Mouse (Mus musculus): Measurements from ENCODE around the gene Slc35b2. TPM values are rescaled to one million over a fixed set of nuclear protein-coding genes. Genes with fewer than 3 reads are reported as not detected.

Slc35b2 gene
- total RNA-seq, 2 experiments from 2014 or later, result 34.5 to 36.8 TPM

DNA sequence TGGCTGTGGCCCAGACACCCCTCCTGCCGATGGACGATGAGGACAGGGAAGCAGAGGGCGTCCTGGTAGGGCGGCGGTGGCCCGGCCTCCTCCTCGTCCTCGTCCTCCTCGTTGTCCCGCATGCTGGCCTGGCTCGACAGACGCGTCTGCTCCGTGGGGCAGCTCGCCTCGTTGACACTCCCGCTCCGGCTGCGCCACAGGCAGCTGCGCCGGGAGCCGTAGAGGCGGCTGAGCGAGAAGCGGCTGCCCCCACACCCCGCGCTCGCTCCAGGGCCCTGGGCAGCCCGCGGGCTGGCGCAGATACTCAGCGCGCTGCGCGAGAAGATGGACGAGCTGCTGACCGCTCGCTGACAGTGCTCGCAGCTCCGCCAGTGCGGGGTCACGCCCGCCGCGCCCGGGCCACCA lies 18.8 kb upstream of the Slc35b2 start:
- intact Hi-C loops (cut with DNase I), result no loop called here
- no peak for DNase-seq

DNA sequence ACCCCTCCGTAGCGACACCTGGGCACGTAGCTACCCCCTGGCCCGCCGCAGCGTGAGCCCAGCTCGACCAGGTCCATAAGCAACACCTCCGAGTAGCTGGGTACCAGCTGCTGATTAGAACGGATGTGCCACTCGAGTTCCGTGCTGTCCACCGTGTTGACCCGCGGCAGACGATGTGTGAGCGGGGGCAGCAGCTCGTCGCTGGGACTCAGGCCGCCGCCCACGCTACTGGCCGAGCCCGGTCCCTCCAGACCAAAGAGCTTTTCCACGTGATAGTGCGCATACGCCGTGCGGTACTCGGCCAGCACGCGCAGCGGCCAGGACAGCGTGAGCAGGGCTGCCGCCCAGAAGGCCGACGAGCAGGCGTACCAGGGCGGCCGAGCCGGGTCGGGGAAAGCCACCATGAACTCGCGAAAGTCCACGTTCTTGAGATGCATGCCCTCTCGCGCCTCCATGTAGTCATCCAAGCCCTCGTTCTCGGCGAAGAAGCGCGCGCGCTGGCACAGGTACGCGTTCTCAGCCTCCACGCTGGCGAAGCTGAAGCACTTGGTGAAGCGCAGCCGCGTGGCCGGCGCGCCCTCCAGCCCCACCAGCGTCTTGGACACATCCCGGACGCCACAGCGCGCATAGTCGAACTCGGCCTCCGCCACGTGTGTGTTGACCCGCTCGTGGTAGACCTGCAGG lies 18.3 kb upstream of the Slc35b2 start:
- intact Hi-C loops (cut with DNase I), result no loop called here
- no peak for DNase-seq

DNA sequence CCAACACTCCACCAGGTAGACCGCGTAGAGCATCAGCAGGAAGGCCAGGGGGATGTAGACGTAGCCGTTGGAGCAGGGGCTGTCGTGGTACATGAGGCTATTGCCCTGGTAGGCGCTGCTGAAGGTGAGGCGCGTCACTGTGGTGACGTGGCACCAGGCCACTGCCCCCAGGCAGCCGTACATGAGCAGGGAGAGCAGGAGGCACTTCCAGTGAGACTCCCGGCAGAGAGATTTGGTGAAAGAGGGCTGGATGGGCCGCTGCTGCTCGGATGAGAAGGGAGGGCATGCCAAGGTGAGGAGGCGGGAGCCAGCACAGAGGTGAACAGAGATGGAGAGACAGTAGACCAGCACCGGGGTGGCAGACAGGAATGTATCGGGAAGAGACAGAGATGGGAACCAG lies 16.7 kb upstream of the Slc35b2 start:
- no peak for DNase-seq
- intact Hi-C loops (cut with DNase I), result no loop called here

DNA sequence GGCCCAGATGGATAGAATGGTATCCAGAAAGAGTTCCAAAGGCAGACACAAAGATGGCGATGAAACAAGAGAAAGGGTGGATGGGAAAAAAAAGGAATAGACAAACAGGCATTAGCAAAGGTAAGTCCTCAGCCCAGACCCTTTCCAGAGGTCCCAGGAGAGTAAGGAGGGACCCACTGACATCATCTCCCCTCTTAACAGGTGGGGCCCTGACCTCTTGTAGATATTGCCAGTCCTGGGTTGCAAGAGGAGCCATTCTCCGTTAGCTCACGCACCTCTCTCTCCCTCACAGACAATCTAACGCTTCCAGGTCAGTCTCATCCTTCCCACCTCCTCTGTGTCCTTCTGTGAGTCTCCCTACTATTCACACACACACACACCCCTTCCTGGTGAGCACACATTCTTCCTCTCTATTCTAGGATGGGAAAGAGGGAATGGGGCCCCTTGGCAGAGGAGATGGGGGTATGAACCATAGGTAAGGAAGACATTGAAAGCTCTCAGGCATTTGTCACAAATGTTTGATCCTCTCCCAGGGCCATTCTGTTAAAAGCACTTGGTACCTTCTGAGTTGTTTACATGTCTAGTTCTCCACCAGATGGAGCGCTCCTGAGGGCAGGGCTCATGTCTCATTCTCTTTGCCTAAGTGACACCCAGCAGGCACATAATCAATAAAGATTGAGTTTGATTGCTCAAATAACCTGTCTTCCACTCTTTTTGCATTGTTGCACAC lies 16.0 kb upstream of the Slc35b2 start:
- intact Hi-C loops (cut with DNase I), result no loop called here
- no peak for DNase-seq

DNA sequence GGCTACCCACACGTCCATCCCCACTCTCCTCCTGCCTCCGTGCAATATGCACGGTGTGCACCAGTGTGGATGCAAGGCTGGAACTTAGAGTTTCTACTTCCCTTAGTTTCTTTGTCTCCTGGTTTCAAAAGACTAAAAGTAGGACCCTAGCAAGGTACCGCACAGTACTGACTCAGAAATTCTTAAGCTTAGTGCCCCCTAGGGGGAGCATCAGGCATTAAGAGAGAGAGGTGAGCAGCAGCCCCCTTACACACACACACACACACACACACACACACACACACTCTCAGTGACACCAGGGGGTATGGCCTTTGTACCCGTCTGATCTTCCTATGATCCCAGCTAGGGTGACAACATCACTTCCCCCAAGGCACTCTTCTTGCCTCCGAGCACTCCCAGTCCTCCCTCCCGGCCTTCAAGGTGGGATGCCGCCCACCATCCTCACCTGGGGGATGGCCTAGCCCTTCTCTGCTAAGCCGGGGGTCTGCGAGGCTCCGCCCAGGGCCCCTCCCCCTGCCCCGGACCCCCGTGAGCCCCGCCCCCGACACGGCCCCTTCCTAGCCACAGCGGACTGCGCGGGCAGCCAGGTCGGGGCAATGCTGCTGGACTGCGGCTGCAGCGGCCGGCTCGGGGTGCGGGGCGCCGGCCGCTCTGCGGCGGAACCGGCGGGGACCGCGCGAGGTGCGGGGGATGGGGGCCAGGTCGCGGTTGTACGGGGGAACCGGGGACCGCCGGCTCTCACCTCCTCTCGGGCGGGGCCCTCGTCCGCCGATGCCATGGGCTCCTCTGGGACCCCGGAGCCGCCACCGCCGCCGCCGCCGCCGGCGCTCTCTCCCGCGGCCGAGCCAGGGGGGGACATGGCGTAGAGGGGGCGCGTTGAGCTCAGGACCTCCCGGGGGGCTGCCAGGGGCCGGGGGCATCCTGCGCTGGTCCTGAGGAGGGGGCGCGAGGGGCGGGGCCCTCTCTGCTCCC lies 14.8 kb upstream of the Slc35b2 start:
- DNase-seq, result no peak
- intact Hi-C loops (cut with DNase I), result no loop called here

DNA sequence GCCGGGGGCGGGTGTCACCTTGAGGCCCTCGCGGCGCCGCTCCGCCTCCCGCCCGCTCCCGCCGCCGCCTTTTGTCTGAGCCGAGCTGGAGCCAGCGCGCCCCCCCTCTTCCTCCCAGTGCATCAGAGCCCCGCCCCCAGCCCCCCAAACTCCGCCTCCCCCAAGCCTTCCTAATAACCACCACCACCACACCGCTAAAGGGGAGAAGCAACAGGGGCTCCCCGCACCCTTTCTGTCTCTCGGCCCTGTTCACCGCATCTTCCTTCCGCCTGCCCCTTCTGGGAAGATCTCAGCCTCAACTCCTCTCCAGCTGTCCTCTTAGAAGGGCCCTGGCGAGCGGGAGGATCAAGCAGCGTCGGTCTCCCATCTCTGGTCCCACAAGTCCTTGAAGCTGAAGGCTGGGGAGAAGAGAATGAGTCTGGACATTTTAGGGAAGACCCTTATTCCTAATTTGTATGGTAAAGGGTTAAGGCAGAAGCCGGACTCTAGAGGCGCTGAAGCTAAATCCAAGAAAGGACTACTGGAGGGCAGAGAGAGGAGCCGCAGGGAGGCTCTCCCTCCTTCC lies 14.0 kb upstream of the Slc35b2 start, which contains the start of gene Tmem151b:
Gene Tmem151b, minus strand, starts transcription at position 61 of the 565 bp plus-strand sequence.
- DNase-seq, result no peak
- intact Hi-C loops (cut with DNase I), result no loop called here

DNA sequence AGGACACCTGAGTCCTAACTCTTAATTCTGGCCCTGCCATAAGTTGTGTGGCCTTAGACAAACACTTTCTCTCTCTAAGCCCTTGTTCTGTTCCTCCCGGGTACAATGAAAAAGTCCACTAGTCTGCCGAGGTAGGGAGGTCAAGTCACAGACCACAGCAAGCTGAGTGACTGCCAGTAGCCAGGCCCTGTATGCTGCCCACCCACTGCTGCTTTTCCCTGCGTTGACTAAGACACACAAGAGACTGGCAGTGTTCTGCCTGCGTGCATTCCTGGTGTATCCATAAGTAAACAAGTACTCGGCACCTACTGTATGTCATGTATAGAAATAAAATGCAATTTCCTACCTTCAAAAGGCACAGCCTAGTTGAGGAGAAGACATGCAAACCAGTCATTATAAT lies 13.4 kb upstream of the Slc35b2 start:
- intact Hi-C loops (cut with DNase I), result no loop called here
- no peak for DNase-seq

DNA sequence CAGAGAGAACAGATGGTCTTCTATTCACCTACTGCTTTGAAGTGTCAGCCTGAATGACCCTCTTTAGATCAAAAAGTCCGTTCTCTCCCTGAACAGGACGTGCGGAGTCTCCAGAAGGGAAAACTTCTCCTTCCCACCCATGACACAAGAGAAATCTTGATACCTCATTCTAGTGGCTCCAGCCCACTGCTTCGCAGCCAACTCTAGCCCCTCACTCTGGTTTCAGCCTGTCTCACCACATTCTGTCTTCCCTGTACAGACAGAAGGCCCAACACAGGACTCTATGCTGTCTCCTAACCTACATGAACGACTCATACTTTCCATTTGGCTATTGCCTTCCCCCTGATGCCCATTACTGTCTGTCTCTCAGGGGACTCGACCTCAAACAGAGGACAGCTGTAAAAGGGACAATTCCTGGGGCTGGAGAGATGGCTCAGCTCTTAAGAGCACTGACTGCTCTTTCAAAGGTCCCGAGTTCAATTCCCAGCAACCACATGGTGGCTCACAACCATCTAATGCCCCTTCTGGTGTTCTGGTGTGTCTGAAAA lies 12.4 kb upstream of the Slc35b2 start:
- no peak for DNase-seq
- intact Hi-C loops (cut with DNase I), result no loop called here

DNA sequence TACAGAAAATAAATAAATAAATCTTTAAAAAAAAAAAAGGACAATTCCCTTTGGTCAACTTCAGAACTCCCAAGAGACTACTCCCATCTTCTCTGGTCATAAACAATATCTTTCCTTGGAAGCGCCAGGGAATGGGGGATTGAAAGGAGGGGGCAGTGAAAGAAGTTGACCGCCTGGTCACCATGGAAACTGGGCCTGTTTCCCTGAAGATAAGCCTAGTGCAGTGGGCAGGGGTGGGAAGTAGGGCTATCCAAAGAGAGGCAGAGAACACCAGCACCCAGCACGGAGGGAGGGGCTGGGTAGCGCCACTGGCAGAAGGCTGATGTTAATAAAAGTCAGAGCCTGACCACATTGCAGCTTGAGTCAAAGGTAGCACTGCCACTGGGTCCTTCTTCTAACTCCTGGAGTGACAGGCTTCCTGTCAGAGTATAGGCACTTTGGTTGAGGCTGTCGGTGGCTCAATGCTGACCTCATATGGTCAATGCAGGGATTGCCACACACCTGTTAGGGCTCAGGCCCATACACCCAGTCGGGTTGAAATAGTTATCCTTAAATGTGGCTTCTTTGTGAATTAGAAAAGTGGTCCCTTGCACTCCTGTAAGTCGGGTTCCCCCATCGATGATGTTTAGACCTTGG lies 11.7 kb upstream of the Slc35b2 start:
- DNase-seq, result peak; percentile 82 to 87
- intact Hi-C loops (cut with DNase I), result loop anchor here (1.0 kb wide), 2 partner anchors 36 to 74 kb away; no protein-coding TSS in a partner anchor

DNA sequence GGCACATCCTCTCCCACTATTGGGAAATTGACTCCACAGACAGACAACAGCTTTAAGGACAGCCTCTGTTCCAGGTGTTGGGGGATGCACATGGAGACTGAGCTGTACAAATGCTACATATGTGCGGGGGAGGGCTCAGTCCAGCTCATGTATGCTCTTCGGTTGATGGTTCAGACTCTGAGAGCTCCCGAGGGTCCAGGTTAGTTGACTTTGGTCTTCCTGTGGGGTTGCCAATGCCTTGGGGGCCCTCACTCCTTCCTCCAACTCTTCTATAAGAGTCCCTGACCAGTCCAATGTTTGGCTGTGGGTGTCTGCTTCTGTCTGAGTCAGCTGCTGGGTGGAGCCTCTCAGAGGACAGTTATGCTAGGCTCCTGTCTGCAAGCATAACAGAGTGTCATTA lies 10.6 kb upstream of the Slc35b2 start:
- DNase-seq, result no peak
- intact Hi-C loops (cut with DNase I), result no loop called here

DNA sequence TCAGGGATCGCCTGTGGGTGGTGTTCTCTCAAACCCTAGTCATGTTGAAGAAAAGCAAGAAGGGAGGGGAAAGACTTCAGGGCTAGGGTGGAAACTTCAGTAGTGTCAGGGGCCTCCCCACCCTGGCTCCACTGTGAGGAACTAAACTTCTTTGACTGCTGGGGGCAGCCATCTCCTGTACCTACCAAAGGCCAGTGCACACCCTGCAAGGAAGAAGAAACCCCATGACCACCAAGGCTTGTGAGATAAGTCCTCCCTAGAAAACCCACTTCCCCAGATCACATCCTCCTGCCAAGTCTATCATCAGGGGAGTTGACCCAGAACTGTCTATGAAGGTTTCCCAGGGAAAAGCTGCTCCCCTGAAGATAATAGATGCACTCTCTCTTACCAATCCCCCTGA lies 9.3 kb upstream of the Slc35b2 start:
- no peak for DNase-seq
- intact Hi-C loops (cut with DNase I), result no loop called here

DNA sequence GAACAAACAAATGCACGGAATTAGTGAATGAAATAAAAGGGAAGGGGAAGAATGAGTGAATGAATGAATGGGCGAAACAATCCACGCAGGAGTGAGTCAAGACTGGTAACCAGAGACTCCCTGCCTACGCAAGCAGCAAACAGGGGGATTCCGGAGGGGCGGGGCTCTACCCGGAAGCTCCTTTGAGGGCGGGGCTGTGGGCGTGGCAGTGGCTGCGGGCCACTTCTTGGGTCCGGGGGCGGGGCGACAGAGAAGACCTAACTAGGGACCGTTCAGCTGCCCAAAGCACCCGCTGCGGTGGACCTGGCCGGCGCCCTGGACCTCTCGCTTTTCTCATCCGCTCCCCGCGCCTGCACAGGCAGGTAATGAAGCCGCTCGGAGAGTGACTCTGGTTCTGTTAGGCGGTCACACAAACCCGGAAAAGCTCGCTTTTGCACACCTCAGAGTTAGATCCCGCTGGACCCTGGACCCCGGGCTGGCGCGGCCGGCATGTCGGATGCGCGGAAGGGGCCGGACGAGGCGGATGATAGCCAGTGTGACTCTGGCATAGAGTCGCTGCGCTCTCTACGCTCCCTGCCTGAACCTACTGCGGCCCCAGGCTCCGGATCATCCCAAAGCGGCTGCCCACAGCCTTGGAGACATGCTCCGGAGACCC lies 8.1 kb upstream of the Slc35b2 start, which contains the start of gene Nfkbie:
Gene Nfkbie, plus strand, starts transcription at position 252 of the 655 bp plus-strand sequence.
- intact Hi-C loops (cut with DNase I), result no loop called here
- peak; percentile 95 for DNase-seq

DNA sequence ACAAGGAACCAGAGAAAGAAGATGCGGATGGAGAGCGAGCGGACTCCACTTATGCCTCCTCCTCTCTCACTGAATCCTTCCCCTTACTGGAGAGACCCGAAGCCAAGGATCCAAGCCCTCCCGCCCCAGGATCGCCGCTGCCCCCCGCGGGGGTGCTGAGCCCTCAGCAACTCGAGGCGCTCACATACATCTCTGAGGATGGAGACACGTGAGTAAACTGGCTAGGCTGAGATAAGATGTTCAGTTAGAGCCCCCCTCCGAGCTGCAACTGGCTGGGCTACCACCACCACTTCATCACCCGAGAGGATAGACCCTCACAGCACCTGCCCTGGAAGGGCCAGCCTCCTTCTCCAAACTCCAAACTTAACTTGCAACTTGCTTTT lies 7.6 kb upstream of the Slc35b2 start:
- DNase-seq, result no peak
- intact Hi-C loops (cut with DNase I), result no loop called here

DNA sequence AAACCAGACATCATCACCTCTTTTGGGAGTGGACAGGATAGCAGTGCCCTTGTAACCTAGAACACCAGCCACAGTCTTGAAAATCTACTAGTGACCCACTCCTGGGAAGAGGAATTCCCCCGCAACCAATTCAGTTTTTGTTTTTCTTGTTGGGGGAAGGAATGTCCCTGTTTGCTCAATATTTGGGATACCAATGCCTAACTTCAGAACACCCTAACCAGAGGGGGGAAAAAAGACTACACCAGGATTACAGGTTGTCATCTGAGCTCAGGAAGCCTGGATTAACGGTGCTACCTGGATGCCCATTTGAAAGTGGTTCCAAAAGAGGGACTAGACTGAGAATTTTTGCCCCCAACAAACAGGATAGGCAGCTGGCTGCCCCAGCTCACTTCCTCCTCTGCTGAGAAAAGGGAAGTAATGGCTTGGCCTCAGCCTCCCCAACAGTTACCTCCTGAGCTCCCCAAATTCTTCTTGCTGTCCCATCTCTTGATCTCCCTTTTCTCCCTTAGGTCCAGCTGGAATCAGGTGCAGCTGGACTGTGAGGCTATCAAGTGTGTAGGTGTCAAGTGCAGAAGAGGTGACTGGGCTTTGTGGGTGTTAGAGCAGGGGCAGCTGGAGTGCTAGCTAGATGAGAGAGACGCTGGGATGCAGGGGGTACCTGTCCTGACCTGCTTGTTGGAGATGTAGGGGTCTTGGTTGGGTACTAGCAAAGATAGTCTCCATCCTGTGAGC lies 7.0 kb upstream of the Slc35b2 start:
- peak in 1 of 2 experiments; percentile 15 for DNase-seq
- intact Hi-C loops (cut with DNase I), result no loop called here

DNA sequence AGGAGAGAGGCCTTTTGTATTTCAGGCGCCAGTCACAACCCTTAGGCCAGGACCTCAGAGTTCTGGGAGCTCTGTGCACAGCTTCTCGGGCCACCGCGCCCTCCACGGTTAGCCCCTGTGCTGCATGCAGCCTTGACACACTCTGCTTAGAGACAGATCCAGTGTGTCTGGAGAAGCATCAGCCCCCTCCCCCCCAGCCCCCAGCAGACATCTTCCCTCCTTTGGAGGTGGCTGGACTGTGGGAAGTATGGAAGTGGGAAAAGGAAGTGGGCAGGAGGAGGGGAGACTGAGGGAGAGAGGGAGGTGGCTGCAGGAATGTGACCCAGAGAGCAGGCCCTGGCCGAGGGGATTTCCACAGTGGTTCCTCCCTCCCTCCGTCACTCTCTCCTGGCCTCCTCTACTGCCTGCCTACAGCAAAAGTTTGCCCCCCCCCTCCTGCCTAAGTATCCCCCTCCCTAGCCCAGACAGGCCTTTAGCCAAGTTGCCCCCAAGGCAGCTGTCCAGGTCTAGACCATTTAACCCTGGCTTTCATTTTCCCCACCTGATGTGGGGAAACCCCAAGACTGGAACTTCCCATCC lies 6.3 kb upstream of the Slc35b2 start:
- intact Hi-C loops (cut with DNase I), result no loop called here
- peak in 1 of 2 experiments; percentile 2 for DNase-seq

DNA sequence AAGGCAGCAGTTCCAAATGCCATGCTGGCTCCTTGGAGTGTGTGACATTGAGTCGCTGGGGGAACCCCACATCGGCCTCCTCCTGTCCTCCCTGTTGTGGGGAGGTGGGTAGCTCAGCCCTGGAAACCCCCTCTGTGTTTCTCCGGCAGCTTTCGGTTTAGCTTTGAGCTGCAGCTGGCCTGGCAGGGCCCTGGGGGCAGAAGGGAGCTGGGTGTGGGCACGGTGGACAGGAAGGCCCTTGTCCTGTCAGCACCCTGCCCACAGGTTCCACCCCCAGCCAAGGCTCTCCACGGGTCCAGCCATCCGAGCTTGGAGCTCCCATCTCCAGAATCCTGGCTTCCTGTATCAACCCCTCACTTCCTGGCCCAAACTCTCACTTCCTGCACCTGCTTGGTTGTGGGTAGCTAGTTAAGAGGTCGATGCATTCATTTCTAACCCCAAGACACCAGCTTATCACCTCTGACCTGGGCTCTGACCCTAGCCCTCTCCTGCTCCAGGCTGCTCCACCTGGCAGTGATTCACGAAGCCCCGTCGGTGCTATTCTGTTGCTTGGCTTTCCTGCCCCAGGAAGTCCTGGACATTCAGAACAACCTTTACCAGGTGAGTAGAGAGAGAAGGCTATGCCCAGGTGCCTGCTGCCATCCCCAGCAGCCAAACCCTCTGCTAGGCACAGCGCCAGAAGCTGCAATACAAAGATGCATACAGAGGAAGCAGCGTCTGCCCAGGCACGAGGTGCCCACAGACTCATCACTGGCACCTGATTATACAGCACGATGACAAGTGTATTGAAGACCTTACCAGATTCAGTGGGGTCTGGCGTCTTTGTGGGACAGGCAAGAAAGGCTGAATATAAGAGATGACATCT lies 5.4 kb upstream of the Slc35b2 start:
- DNase-seq, result peak in 1 of 2 experiments; percentile 15
- intact Hi-C loops (cut with DNase I), result no loop called here

DNA sequence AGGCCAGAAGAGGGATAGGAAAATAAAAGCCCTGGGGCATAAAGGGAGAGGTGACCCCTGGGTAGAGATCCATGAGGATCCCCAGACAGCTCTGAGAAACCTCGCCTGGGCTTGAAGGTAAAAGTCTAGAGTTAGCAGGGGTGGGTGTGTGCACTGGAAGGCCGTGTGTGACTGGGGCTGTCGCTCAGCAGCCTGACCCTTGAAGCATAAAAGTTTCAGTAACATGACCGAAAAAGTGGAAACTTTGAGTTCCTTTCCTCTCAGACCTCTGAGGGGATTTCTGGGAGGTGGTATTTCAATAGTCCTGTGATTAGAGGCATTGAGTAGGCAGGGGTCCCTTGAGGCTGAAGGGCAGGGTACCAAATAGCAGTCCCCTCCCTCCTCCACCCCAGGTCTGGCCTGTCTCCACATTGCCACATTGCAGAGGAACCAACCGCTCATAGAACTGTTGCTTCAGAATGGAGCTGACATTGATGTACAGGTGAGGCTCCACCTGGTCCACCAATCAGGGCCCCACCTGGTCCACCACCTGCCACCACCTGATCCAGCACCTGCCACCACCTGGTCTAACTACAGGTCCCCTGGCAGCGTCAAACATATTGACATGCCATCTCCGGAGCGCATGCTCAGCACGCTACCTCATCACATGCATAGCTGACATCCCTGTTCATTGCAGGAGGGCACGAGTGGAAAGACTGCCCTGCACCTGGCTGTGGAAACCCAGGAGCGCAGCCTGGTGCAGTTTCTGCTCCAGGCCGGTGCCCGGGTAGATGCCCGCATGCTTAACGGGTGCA lies 3.7 kb upstream of the Slc35b2 start:
- intact Hi-C loops (cut with DNase I), result no loop called here
- no peak for DNase-seq
